ENCODE assay signal across 9 mouse cellular contexts in the genomic region with DNA sequence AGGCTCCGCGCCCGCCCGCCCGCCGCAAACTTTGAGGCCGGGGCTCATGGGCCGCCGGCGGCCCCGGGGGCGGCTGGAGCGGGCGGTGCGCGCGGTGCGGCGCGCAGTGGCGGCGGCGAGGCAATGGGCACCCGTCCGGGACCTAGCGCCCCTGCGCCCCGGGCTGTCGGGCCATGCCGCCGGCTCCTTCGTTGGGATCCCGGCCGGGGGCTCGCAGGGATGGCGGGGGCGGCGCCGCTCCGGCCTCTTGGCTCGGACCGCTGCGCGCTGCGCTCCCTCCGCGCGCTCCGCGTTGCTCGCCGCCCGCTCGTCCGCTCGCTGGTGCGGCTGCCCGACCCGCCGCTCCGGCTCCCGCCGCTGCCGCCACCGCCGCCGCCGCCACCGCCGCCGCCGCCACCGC. TPM values are rescaled to one million over a fixed set of nuclear protein-coding genes. Genes with fewer than 3 reads are reported as not detected.
DNase-seq lines count a peak whose midpoint lies in the region; ATAC-seq and TF ChIP-seq lines count a peak whose summit lies in the region.
"Had no signal": no experiment of that assay in that cellular context is flagged by ENCODE, and none has a peak within 500 bp of the region (broad histone marks: within the 10 kb centered on the region; RNA-seq: fewer than 3 reads in every experiment).

A gene (minus strand): TSS at position 46 of the 400 bp plus-strand sequence.

- no peak for TF ChIP-seq CTCF in layer of hippocampus, adult 2 months (conservative IDR thresholded peaks at IDR 0.05)

- WGBS in embryonic facial prominence, embryonic 12.5 days = under 1% methylated on average over 53 of the region's 73 CpGs
- 0% methylated on average over 23 of the region's 73 CpGs for WGBS in hindbrain, embryonic 16.5 days
- under 1% methylated on average over 63 of the region's 73 CpGs for WGBS in midbrain, embryonic 14.5 days

- DNase-seq in layer of hippocampus, adult 2 months (ENCODE audit: low spot score in 2 of 2) = no peak
- no peak for DNase-seq in layer of hippocampus, adult 9-11 months
- peak; percentile 57 for DNase-seq in midbrain, embryonic 14.5 days
- no peak for DNase-seq in cerebellum, postnatal 14 days
- DNase-seq in right cerebral cortex, postnatal 36 days (ENCODE audit: low spot score in 2 of 2) = no peak
- no peak for DNase-seq in T-cell, adult 2 months (ENCODE audit: low spot score)

- H3K9me3 ChIP-seq in embryonic facial prominence, embryonic 12.5 days = no peaks in the 10 kb centered on the region
- no peaks in the 10 kb centered on the region for H3K9me3 ChIP-seq in hindbrain, embryonic 16.5 days (ENCODE audit: control insufficient read depth, low read length)
- H3K9me3 ChIP-seq in midbrain, embryonic 14.5 days (ENCODE audit: control insufficient read depth, low read length) = no peaks in the 10 kb centered on the region

- peaks cover 80% of the 10 kb centered on the region for H3K27me3 ChIP-seq in embryonic facial prominence, embryonic 12.5 days
- peaks cover 42% of the 10 kb centered on the region for H3K27me3 ChIP-seq in hindbrain, embryonic 16.5 days (replicated peaks; ENCODE audit: control insufficient read depth, insufficient read depth, low read length)
- H3K27me3 ChIP-seq in midbrain, embryonic 14.5 days (ENCODE audit: control insufficient read depth, insufficient read depth, low read length) = peaks cover 59% of the 10 kb centered on the region

- H3K4me2 ChIP-seq in embryonic facial prominence, embryonic 12.5 days (replicated peaks) = peak within 1 kb of the TSS; percentile 99
- peak within 1 kb of the TSS; percentile 100 for H3K4me2 ChIP-seq in hindbrain, embryonic 16.5 days (ENCODE audit: low read length)
- H3K4me2 ChIP-seq in midbrain, embryonic 14.5 days (ENCODE audit: low read length) = peak within 1 kb of the TSS; percentile 99

- ATAC-seq in embryonic facial prominence, embryonic 12.5 days (ENCODE audit: insufficient number of reproducible peaks, insufficient read depth, low FRiP score, low TSS enrichment) = no peak
- ATAC-seq in hindbrain, embryonic 16.5 days = peak; percentile 29
- 0 out of 2 replicates have a peak, but pooled peaks have one; percentile 19 for ATAC-seq in midbrain, embryonic 14.5 days (ENCODE audit: low FRiP score, low TSS enrichment)

- peak within 1 kb of the TSS; percentile 43 for H3K9ac ChIP-seq in embryonic facial prominence, embryonic 12.5 days
- H3K9ac ChIP-seq in hindbrain, embryonic 16.5 days (ENCODE audit: low read depth, low read length) = peak within 1 kb of the TSS; percentile 69
- H3K9ac ChIP-seq in midbrain, embryonic 14.5 days (replicated peaks; ENCODE audit: low read length) = peak within 1 kb of the TSS; percentile 63

- H3K4me1 ChIP-seq in embryonic facial prominence, embryonic 12.5 days = peaks cover 18% of the 10 kb centered on the region
- peaks cover 21% of the 10 kb centered on the region for H3K4me1 ChIP-seq in hindbrain, embryonic 16.5 days (ENCODE audit: control insufficient read depth, insufficient read depth, low read depth, low read length)
- peaks cover 9% of the 10 kb centered on the region for H3K4me1 ChIP-seq in midbrain, embryonic 14.5 days (ENCODE audit: control insufficient read depth, insufficient read depth, low read length)

- H3K36me3 ChIP-seq in embryonic facial prominence, embryonic 12.5 days = no peaks in the 10 kb centered on the region
- H3K36me3 ChIP-seq in hindbrain, embryonic 16.5 days (ENCODE audit: control insufficient read depth, insufficient read depth, low read length) = no peaks in the 10 kb centered on the region
- H3K36me3 ChIP-seq in midbrain, embryonic 14.5 days (ENCODE audit: control insufficient read depth, insufficient read depth, low read length) = no peaks in the 10 kb centered on the region

- H3K4me3 ChIP-seq in layer of hippocampus, adult 2 months = peak within 1 kb of the TSS; percentile 77
- H3K4me3 ChIP-seq in embryonic facial prominence, embryonic 12.5 days = peak within 1 kb of the TSS; percentile 55
- H3K4me3 ChIP-seq in hindbrain, embryonic 16.5 days (ENCODE audit: low read length) = peak within 1 kb of the TSS; percentile 70
- H3K4me3 ChIP-seq in midbrain, embryonic 14.5 days (replicated peaks; ENCODE audit: low read depth, low read length) = peak within 1 kb of the TSS; percentile 56

- H3K27ac ChIP-seq in layer of hippocampus, adult 2 months = peak within 1 kb of the TSS; percentile 91
- H3K27ac ChIP-seq in embryonic facial prominence, embryonic 12.5 days = no peak within 1 kb of the TSS
- H3K27ac ChIP-seq in hindbrain, embryonic 16.5 days (ENCODE audit: low read depth, low read length) = no peak within 1 kb of the TSS
- no peak within 1 kb of the TSS for H3K27ac ChIP-seq in midbrain, embryonic 14.5 days (replicated peaks; ENCODE audit: low read depth, low read length)

RNA-seq across cellular contexts. Expression of the gene that starts here (rescaled TPM):
- 100 to 1,000 TPM; 309 to 329 TPM for total RNA-seq in layer of hippocampus, adult 2 months (2021)
- 0.19 and 0.20 TPM in 2 replicates for polyA plus RNA-seq in embryonic facial prominence, embryonic 12.5 days (2016; fragmentation: Nextera tagmentation; extraction: Ambion mirVana)
- polyA plus RNA-seq in hindbrain, embryonic 16.5 days (2015; fragmentation: Nextera tagmentation; extraction: Ambion mirVana) = 1.5 and 2.0 TPM in 2 replicates
- polyA plus RNA-seq in midbrain, embryonic 14.5 days (2014; fragmentation: Nextera tagmentation; extraction: Ambion mirVana) = 1.3 and 2.7 TPM in 2 replicates
- polyA plus RNA-seq: spleen, adult 2 months had no signal
